Mouse (Mus musculus) gastrocnemius, adult 2 months (tissue): ENCODE results near the gene Abce1. TPM values are rescaled to one million over a fixed set of nuclear protein-coding genes. Genes with fewer than 3 reads are reported as not detected.
"Not testable (repeated sequence)": the region's sequence is repeated elsewhere in the genome, so short reads cannot be mapped to it uniquely, and the experiment has no call there.

Experiments used
- DNase-seq: peaks from one replicate; pipeline ENCODE4 v3.0.0; 2022
- H3K27ac ChIP-seq: fragments of 200-600 bp; 2 replicates; pipeline ENCODE4 v1.8.1; 2022; ENCODE audit warnings: mild to moderate bottlenecking
- H3K4me3 ChIP-seq: fragments of 200-600 bp; 2 replicates; pipeline ENCODE4 v1.8.1; 2022; ENCODE audit warnings: mild to moderate bottlenecking, moderate library complexity
- CTCF ChIP-seq: fragments of 200-600 bp; IDR thresholded peaks from 2 replicates; pipeline ENCODE4 v1.8.1; 2022; ENCODE audit warnings: antibody characterized with exemption, mild to moderate bottlenecking, moderate library complexity
- intact Hi-C: fragments of 180-260 bp; cut with DNase I; formaldehyde crosslinking; loops from one replicate; pipeline ENCODE4 v1.15.1; 2025
- long read RNA-seq, 2 experiments: library from polyadenylated mRNA; stranded (forward); transcript quantifications; one replicate each; pipeline ENCODE4 v2.0.0; 2021
- total RNA-seq, 2 experiments: library from RNA; stranded (reverse); gene quantifications; 2 replicates each; pipeline ENCODE4 v1.2.3; 2021

The Abce1 gene
- 10 to 100 TPM; 48.6 to 52.0 TPM for total RNA-seq
- long read RNA-seq, experiment 1, transcript Abce1-201 (18 exons, 3,793 nt), result major isoform, 71 of 79 reads
- long read RNA-seq, experiment 1, partial matches to known transcripts, result 2 of 79 reads
- long read RNA-seq, experiment 1, other reads (novel, unspliced or antisense), result 6 of 79 reads
- long read RNA-seq, experiment 2, transcript Abce1-201 (18 exons, 3,793 nt), result major isoform, 52 of 63 reads
- long read RNA-seq, experiment 2, partial matches to known transcripts, result 10 of 63 reads
- long read RNA-seq, experiment 2, other reads (novel, unspliced or antisense), result 1 of 63 reads

- intact Hi-C loops, result loop anchor here (2.0 kb wide), 1 partner anchor 415 kb away; no protein-coding TSS in a partner anchor
- Histone ChIP-seq H3K4me3 (peak within 1 kb of the TSS; percentile 85), H3K27ac (peak within 1 kb of the TSS; percentile 90)
- TF ChIP-seq CTCF, result no peak
- peak; percentile 99 for DNase-seq
These were observed at the start of gene Abce1, which contains the start of gene Anapc10 for GRCm38 (mm10) chr8:79711064-79711961. Abce1 (minus strand) TSS chr8:79711740. Anapc10 (plus strand) TSS chr8:79711820.

- no peak for TF ChIP-seq CTCF
- no peak for DNase-seq
- H3K4me3 ChIP-seq, result no peak overlapping the region
- intact Hi-C loops, result no loop called here
- no peak overlapping the region for H3K27ac ChIP-seq
These were observed 38.8 kb upstream of the Abce1 start for GRCm38 (mm10) chr8:79750305-79750704.

- intact Hi-C loops, result no loop called here
- DNase-seq, result no peak
- Histone ChIP-seq H3K27ac (no peak overlapping the region), H3K4me3 (no peak overlapping the region)
- TF ChIP-seq CTCF, result no peak
These were observed 37.1 kb upstream of the Abce1 start for GRCm38 (mm10) chr8:79748591-79748990.

- TF ChIP-seq CTCF, result no peak
- intact Hi-C loops, result no loop called here
- H3K4me3 ChIP-seq, result no peak overlapping the region
- no peak for DNase-seq
- H3K27ac ChIP-seq, result no peak overlapping the region
These were observed 36.6 kb upstream of the Abce1 start for GRCm38 (mm10) chr8:79748171-79748570.

- no peak for DNase-seq
- Histone ChIP-seq H3K27ac (no peak overlapping the region), H3K4me3 (no peak overlapping the region)
- TF ChIP-seq CTCF, result peak; percentile 90
- intact Hi-C loops, result loop anchor here (2.0 kb wide), 1 partner anchor 954 kb away; no protein-coding TSS in a partner anchor
These were observed 22.8 kb upstream of the Abce1 start for GRCm38 (mm10) chr8:79734304-79734703.

GRCm38 (mm10) chr8:79727900-79728299 lies 16.4 kb upstream of the Abce1 start:
- no peak overlapping the region for H3K4me3 ChIP-seq
- no peak overlapping the region for H3K27ac ChIP-seq
- no peak for DNase-seq
- no peak for TF ChIP-seq CTCF
- intact Hi-C loops, result no loop called here

GRCm38 (mm10) chr8:79724589-79724988 lies 13.0 kb upstream of the Abce1 start:
- intact Hi-C loops, result no loop called here
- TF ChIP-seq CTCF, result no peak
- DNase-seq, result no peak
- no peak overlapping the region for H3K27ac ChIP-seq
- H3K4me3 ChIP-seq, result no peak overlapping the region

GRCm38 (mm10) chr8:79723308-79723707 lies 11.8 kb upstream of the Abce1 start:
- no peak for DNase-seq
- no peak for TF ChIP-seq CTCF
- no peak overlapping the region for H3K4me3 ChIP-seq
- intact Hi-C loops, result no loop called here
- H3K27ac ChIP-seq, result no peak overlapping the region

GRCm38 (mm10) chr8:79721537-79721936 lies 10.0 kb upstream of the Abce1 start:
- Histone ChIP-seq H3K27ac (no peak overlapping the region), H3K4me3 (no peak overlapping the region)
- intact Hi-C loops, result no loop called here
- no peak for TF ChIP-seq CTCF
- DNase-seq, result no peak

GRCm38 (mm10) chr8:79712676-79713075 lies 1.1 kb upstream of the Abce1 start:
- TF ChIP-seq CTCF, result no peak
- intact Hi-C loops, result no loop called here
- Histone ChIP-seq H3K27ac (no peak overlapping the region), H3K4me3 (no peak overlapping the region; the same call in 1 of the 2 replicates)
- DNase-seq, result no peak

- TF ChIP-seq CTCF, result no peak
- H3K27ac ChIP-seq, result no peak overlapping the region
- intact Hi-C loops, result no loop called here
- DNase-seq, result no peak
- H3K4me3 ChIP-seq, result no peak overlapping the region
These were observed 4.9 kb downstream of the Abce1 start for GRCm38 (mm10) chr8:79706687-79707086.

GRCm38 (mm10) chr8:79692531-79692930 lies 19.0 kb downstream of the Abce1 start:
- intact Hi-C loops, result no loop called here
- H3K27ac ChIP-seq, result no peak overlapping the region
- DNase-seq, result no peak
- no peak for TF ChIP-seq CTCF
- no peak overlapping the region for H3K4me3 ChIP-seq

GRCm38 (mm10) chr8:79685927-79686326 lies 25.6 kb downstream of the Abce1 start:
- intact Hi-C loops, H3K4me3 ChIP-seq, H3K27ac ChIP-seq, DNase-seq: not testable (repeated sequence)
